Mouse (Mus musculus): ENCODE results near the gene Grik4. TPM values are rescaled to one million over a fixed set of nuclear protein-coding genes. Genes with fewer than 3 reads are reported as not detected.

Gene Grik4
- polyA plus RNA-seq, 1 experiment: not detected

- Histone ChIP-seq H3K4me3 (ENCODE audit: insufficient read depth, low read depth, low read length) (no peak overlapping the region), H3K4me1 (ENCODE audit: control insufficient read depth, insufficient read depth, low read length) (no peaks in the 10 kb centered on the region; the same call in 1 of the 2 replicates), H3K27ac (ENCODE audit: insufficient read depth, low read depth, low read length) (no peak overlapping the region)
- WGBS: 87% methylated on average over 12 of the region's 12 CpGs
- TF ChIP-seq CTCF (IDR thresholded peaks at IDR 0.05; ENCODE audit: insufficient read depth, low read depth, low read length) (no peak), POLR2A (IDR thresholded peaks at IDR 0.05; ENCODE audit: insufficient read depth, low read depth, low read length) (no peak)
Observed at GRCm38 (mm10) chr9:42673385-42674016, 270.8 kb downstream of the Grik4 start.

- no peaks in the 10 kb centered on the region; the same call in 1 of the 2 replicates for H3K4me1 ChIP-seq (ENCODE audit: control insufficient read depth, insufficient read depth, low read length)
- no peak overlapping the region for H3K4me3 ChIP-seq (ENCODE audit: insufficient read depth, low read depth, low read length)
- WGBS: 92% methylated on average over 8 of the region's 8 CpGs
- H3K27ac ChIP-seq (ENCODE audit: insufficient read depth, low read depth, low read length): no peak overlapping the region
- TF ChIP-seq POLR2A (IDR thresholded peaks at IDR 0.05; ENCODE audit: insufficient read depth, low read depth, low read length) (no peak), CTCF (IDR thresholded peaks at IDR 0.05; ENCODE audit: insufficient read depth, low read depth, low read length) (no peak)
Observed at GRCm38 (mm10) chr9:42672982-42673381, 271.3 kb downstream of the Grik4 start.

DNA sequence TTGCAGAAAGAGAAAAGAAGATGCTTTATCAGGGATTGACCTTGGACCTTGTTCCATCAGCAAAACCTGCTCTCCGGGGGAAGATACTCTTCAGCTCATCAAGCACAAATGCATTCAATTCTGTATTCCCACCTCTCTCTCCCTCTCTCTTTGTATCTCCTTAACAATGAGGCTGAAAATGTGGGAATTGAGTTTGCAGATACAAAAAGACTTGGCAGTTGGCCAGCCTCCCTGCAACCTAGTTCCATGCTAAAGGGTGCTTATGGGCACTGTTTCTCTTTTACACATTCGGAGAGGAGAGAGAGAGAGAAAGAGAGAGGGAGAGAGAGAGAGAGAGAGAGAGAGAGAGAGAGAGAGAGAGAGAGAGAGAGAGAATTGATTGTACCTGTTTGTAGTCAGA lies 273.7 kb downstream of the Grik4 start:
- H3K4me1 ChIP-seq (ENCODE audit: control insufficient read depth, insufficient read depth, low read length): no peaks in the 10 kb centered on the region; the same call in 1 of the 2 replicates
- TF ChIP-seq CTCF (IDR thresholded peaks at IDR 0.05; ENCODE audit: insufficient read depth, low read depth, low read length): no peak
- TF ChIP-seq POLR2A (IDR thresholded peaks at IDR 0.05; ENCODE audit: insufficient read depth, low read depth, low read length): no peak
- WGBS: 47% methylated on average over 2 of the region's 2 CpGs
- no peak overlapping the region for H3K4me3 ChIP-seq (ENCODE audit: insufficient read depth, low read depth, low read length)
- no peak overlapping the region for H3K27ac ChIP-seq (ENCODE audit: insufficient read depth, low read depth, low read length)

- Histone ChIP-seq H3K4me1 (ENCODE audit: control insufficient read depth, insufficient read depth, low read length) (no peaks in the 10 kb centered on the region), H3K27ac (ENCODE audit: insufficient read depth, low read depth, low read length) (no peak overlapping the region), H3K4me3 (ENCODE audit: insufficient read depth, low read depth, low read length) (no peak overlapping the region)
- WGBS: 48% methylated on average over 1 of the region's 1 CpGs
- TF ChIP-seq POLR2A (IDR thresholded peaks at IDR 0.05; ENCODE audit: insufficient read depth, low read depth, low read length): no peak
- TF ChIP-seq CTCF (IDR thresholded peaks at IDR 0.05; ENCODE audit: insufficient read depth, low read depth, low read length): no peak
Observed at GRCm38 (mm10) chr9:42661481-42661880, 282.8 kb downstream of the Grik4 start.

DNA sequence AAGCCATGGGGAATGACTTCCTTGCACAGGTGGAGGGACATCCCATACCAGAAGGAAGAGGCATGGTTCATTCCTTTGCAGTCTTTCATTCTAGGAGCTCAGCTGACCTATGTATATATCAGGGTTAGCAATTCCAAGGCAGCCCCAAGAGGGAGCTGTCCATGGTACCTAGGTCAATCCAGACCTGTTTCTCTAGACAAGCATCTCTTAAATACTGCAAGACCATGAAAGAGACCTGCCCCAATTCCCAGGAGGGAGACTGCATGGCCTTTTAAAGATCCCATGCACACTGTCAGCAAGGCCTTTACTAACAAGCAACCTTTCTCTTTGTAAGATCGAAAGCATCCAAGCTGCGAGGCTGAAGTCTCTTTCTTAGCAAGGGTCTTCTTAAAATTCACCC lies 291.5 kb downstream of the Grik4 start:
- Histone ChIP-seq H3K4me1 (ENCODE audit: control insufficient read depth, insufficient read depth, low read length) (no peaks in the 10 kb centered on the region), H3K27ac (ENCODE audit: insufficient read depth, low read depth, low read length) (no peak overlapping the region), H3K4me3 (ENCODE audit: insufficient read depth, low read depth, low read length) (no peak overlapping the region)
- 84% methylated on average over 2 of the region's 2 CpGs for WGBS
- TF ChIP-seq CTCF (IDR thresholded peaks at IDR 0.05; ENCODE audit: insufficient read depth, low read depth, low read length) (no peak), POLR2A (IDR thresholded peaks at IDR 0.05; ENCODE audit: insufficient read depth, low read depth, low read length) (no peak)

GRCm38 (mm10) chr9:42652309-42652708 lies 292.0 kb downstream of the Grik4 start:
- TF ChIP-seq POLR2A (IDR thresholded peaks at IDR 0.05; ENCODE audit: insufficient read depth, low read depth, low read length) (no peak), CTCF (IDR thresholded peaks at IDR 0.05; ENCODE audit: insufficient read depth, low read depth, low read length) (no peak)
- 76% methylated on average over 4 of the region's 4 CpGs for WGBS
- H3K4me3 ChIP-seq (ENCODE audit: insufficient read depth, low read depth, low read length): no peak overlapping the region
- no peak overlapping the region for H3K27ac ChIP-seq (ENCODE audit: insufficient read depth, low read depth, low read length)
- H3K4me1 ChIP-seq (ENCODE audit: control insufficient read depth, insufficient read depth, low read length): no peaks in the 10 kb centered on the region

GRCm38 (mm10) chr9:42649872-42650271 lies 294.4 kb downstream of the Grik4 start:
- Histone ChIP-seq H3K27ac (ENCODE audit: insufficient read depth, low read depth, low read length) (no peak overlapping the region), H3K4me3 (ENCODE audit: insufficient read depth, low read depth, low read length) (no peak overlapping the region), H3K4me1 (ENCODE audit: control insufficient read depth, insufficient read depth, low read length) (peaks cover 6% of the 10 kb centered on the region; the same call in 1 of the 2 replicates)
- TF ChIP-seq CTCF (IDR thresholded peaks at IDR 0.05; ENCODE audit: insufficient read depth, low read depth, low read length) (no peak), POLR2A (IDR thresholded peaks at IDR 0.05; ENCODE audit: insufficient read depth, low read depth, low read length) (no peak)
- WGBS: 92% methylated on average over 5 of the region's 5 CpGs

DNA sequence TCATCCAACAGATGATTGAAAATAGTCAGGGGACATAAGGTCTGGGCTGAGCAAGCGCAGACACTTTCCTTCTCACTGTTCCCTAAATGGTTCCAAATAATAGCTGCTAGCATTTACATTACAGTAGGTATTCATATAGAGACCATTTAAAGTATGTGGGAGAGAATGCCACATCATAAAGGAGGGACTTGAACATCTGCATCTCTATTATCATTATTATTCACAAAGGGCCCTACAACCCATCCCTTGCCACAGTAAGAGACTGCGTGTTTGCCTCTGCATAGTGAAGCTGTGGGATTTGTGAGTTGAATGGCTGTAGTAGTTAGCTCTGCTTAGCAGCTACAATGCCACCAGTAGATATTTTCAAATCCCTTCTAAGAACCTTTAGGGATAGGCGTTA lies 296.2 kb downstream of the Grik4 start:
- WGBS: 94% methylated on average over 3 of the region's 3 CpGs
- no peak for TF ChIP-seq CTCF (IDR thresholded peaks at IDR 0.05; ENCODE audit: insufficient read depth, low read depth, low read length)
- no peak for TF ChIP-seq POLR2A (IDR thresholded peaks at IDR 0.05; ENCODE audit: insufficient read depth, low read depth, low read length)
- Histone ChIP-seq H3K27ac (ENCODE audit: insufficient read depth, low read depth, low read length) (no peak overlapping the region), H3K4me1 (ENCODE audit: control insufficient read depth, insufficient read depth, low read length) (peaks cover 12% of the 10 kb centered on the region), H3K4me3 (ENCODE audit: insufficient read depth, low read depth, low read length) (no peak overlapping the region)

DNA sequence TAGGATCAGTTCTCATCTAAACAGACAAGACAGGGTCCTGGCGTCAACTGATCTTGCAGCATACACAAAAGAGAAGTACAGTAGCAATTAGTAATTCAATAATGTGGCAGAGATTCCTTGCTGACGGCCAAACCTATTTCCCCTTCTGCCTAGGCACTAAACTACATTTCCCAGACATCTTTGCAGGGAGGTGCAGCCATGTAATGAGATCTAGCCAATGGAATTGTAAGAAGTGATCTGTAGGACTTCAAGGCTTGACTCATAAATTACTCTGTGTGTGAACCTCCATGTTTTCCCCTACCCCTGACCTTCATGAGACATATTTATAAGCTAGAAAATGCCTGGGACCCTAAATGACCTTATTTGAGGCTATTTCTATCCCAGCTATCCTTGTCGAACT lies 296.7 kb downstream of the Grik4 start:
- WGBS: 78% methylated on average over 3 of the region's 3 CpGs
- H3K4me1 ChIP-seq (ENCODE audit: control insufficient read depth, insufficient read depth, low read length): peaks cover 14% of the 10 kb centered on the region

More for the DNA sequence above, 296.7 kb downstream of the Grik4 start:
- H3K27ac ChIP-seq (ENCODE audit: insufficient read depth, low read depth, low read length): no peak overlapping the region
- TF ChIP-seq CTCF (IDR thresholded peaks at IDR 0.05; ENCODE audit: insufficient read depth, low read depth, low read length): no peak
- TF ChIP-seq POLR2A (IDR thresholded peaks at IDR 0.05; ENCODE audit: insufficient read depth, low read depth, low read length): no peak
- no peak overlapping the region for H3K4me3 ChIP-seq (ENCODE audit: insufficient read depth, low read depth, low read length)

All from olfactory bulb, adult 2 months (tissue).